Mouse (Mus musculus) kidney, adult 2 months (tissue): ENCODE measurements around the gene Tmed2.

Source experiments
- CTCF ChIP-seq: fragments of 200-500 bp; conservative IDR thresholded peaks from 2 replicates; pipeline ENCODE4 v1.5.1; 2011; ENCODE audit warnings: low read depth, mild to moderate bottlenecking, control low read depth, low read length, moderate library complexity, mixed read lengths; ENCODE audit not compliant: insufficient read depth, insufficient read length
- POLR2A ChIP-seq: fragments of 200-500 bp; IDR thresholded peaks from one replicate; pipeline ENCODE4 v1.6.1; 2011; ENCODE audit warnings: low read depth, low read length, control low read depth

GRCm38 (mm10) chr5:124532451-124532850 lies 8.0 kb upstream of the Tmed2 start:
- TF ChIP-seq CTCF: no peak
- TF ChIP-seq POLR2A: no peak
